15 mouse cellular contexts compared by ENCODE assay signal in genomic region chr2:28005187-28005586, GRCm38 (mm10).
DNase-seq lines count a peak whose midpoint lies in the region; ATAC-seq and TF ChIP-seq lines count a peak whose summit lies in the region.
"Had no signal": no experiment of that assay in that cellular context is flagged by ENCODE, and none has a peak within 500 bp of the region (broad histone marks: within the 10 kb centered on the region; RNA-seq: fewer than 3 reads in every experiment).

No protein-coding gene starts in this region.

- H3K27ac ChIP-seq in heart, embryonic 13.5 days (replicated peaks): peak overlapping the region; percentile 45; the same call in 1 of the 2 replicates
- 0 out of 2 replicates have a peak overlapping the region, but pooled peaks have one; percentile 2 for H3K27ac ChIP-seq in limb, embryonic 14.5 days (replicated peaks; ENCODE audit: low read depth, low read length)

- H3K36me3 ChIP-seq in heart, embryonic 13.5 days: peaks cover 89% of the 10 kb centered on the region
- peaks cover 98% of the 10 kb centered on the region for H3K36me3 ChIP-seq in limb, embryonic 14.5 days (ENCODE audit: control insufficient read depth, insufficient read depth, low read length)

- H3K9me3 ChIP-seq in heart, embryonic 13.5 days: no peaks in the 10 kb centered on the region
- no peaks in the 10 kb centered on the region for H3K9me3 ChIP-seq in limb, embryonic 14.5 days (ENCODE audit: control insufficient read depth, low read length)

- DNase-seq in heart, adult 8-10 months (ENCODE audit: low spot score): no peak
- peak; percentile 80 for DNase-seq in MEL-GATA-1-ER (ENCODE audit: extremely low read depth, low read depth)
- DNase-seq in limb, embryonic 14.5 days (ENCODE audit: low spot score): no peak
- DNase-seq in frontal cortex, postnatal 10 days (ENCODE audit: low spot score in 2 of 2): no peak
- DNase-seq in frontal cortex, postnatal 25 days (ENCODE audit: low spot score in 2 of 2): no peak
- no peak for DNase-seq in yolk sac, embryonic 10.5 days (ENCODE audit: low spot score)
- DNase-seq: B cell, adult 2 months; cerebellum, adult 18-20 months; forebrain, postnatal 0 days; gastrocnemius, postnatal 25 days; left cerebral cortex, postnatal 4 days; midbrain, embryonic 14.5 days had no signal

- no peak for ATAC-seq in heart, embryonic 13.5 days (ENCODE audit: extremely low read depth, insufficient number of reproducible peaks, low FRiP score, low TSS enrichment)
- ATAC-seq in limb, embryonic 14.5 days (ENCODE audit: low FRiP score, low read depth): no peak
- ATAC-seq in megakaryocyte progenitor cell, adult 5-6 weeks (replicated peaks; ENCODE audit: poor library complexity): peak; percentile 87
- ATAC-seq: forebrain, postnatal 0 days; lung, postnatal 0 days had no signal

- H3K27me3 ChIP-seq in heart, embryonic 13.5 days (replicated peaks): no peaks in the 10 kb centered on the region
- H3K27me3 ChIP-seq in limb, embryonic 14.5 days (ENCODE audit: control insufficient read depth, insufficient read depth, low read length): no peaks in the 10 kb centered on the region

- H3K4me1 ChIP-seq in heart, embryonic 13.5 days: peaks cover 49% of the 10 kb centered on the region
- peaks cover 5% of the 10 kb centered on the region; the same call in 1 of the 2 replicates for H3K4me1 ChIP-seq in limb, embryonic 14.5 days (ENCODE audit: control insufficient read depth, insufficient read depth, low read length)

- no peak for TF ChIP-seq POLR2A in limb, embryonic 14.5 days (IDR thresholded peaks at IDR 0.05; ENCODE audit: borderline replicate concordance, extremely low read depth, insufficient read depth, insufficient read length)

- WGBS in heart, embryonic 13.5 days: 31% methylated on average over 4 of the region's 4 CpGs
- 86% methylated on average over 4 of the region's 4 CpGs for WGBS in limb, embryonic 14.5 days

- H3K9ac ChIP-seq in heart, embryonic 13.5 days: no peak overlapping the region
- no peak overlapping the region for H3K9ac ChIP-seq in limb, embryonic 14.5 days (ENCODE audit: low read depth, low read length, severe bottlenecking)
- H3K9ac ChIP-seq: forebrain, postnatal 0 days had no signal

- H3K4me2 ChIP-seq in heart, embryonic 13.5 days: no peak overlapping the region
- no peak overlapping the region for H3K4me2 ChIP-seq in limb, embryonic 14.5 days (replicated peaks; ENCODE audit: low read depth, low read length, severe bottlenecking)

- no peak overlapping the region for H3K4me3 ChIP-seq in heart, embryonic 13.5 days
- H3K4me3 ChIP-seq in limb, embryonic 14.5 days (replicated peaks; ENCODE audit: low read length): no peak overlapping the region
